Mouse (Mus musculus): Measurements from ENCODE around the gene Tmem234. TPM values are rescaled to one million over a fixed set of nuclear protein-coding genes. Genes with fewer than 3 reads are reported as not detected.

Tmem234 gene
- polyA plus RNA-seq, 1 experiment, result 143 TPM

GRCm38 (mm10) chr4:129618786-129619691, 18.6 kb downstream of the Tmem234 start, which contains the start of gene Iqcc:
Gene Iqcc, minus strand, starts transcription at chr4:129619099.
- WGBS, result 2% methylated on average over 44 of the region's 44 CpGs
- DNase-seq, result peak; percentile 96 to 97
- Histone ChIP-seq H3K4me1 (ENCODE audit: control insufficient read depth, insufficient read depth, low read length) (peaks cover 12% of the 10 kb centered on the region), H3K4me3 (replicated peaks; ENCODE audit: insufficient read depth, low read depth, low read length) (peak within 1 kb of the TSS; percentile 62), H3K27me3 (ENCODE audit: control insufficient read depth, insufficient read depth, low read length) (no peaks in the 10 kb centered on the region), H3K27ac (ENCODE audit: insufficient read depth, low read length) (peak within 1 kb of the TSS; percentile 90)
- peak; percentile 97 for TF ChIP-seq POLR2A (IDR thresholded peaks at IDR 0.05; ENCODE audit: borderline replicate concordance, insufficient read depth, low read length)
- TF ChIP-seq CTCF (IDR thresholded peaks at IDR 0.05; ENCODE audit: borderline replicate concordance, insufficient read depth, low read depth, low read length), result no peak; the same call in 1 of the 2 replicates

- WGBS, result 73% methylated on average over 11 of the region's 11 CpGs
- H3K4me3 ChIP-seq (replicated peaks; ENCODE audit: insufficient read depth, low read depth, low read length), result peak overlapping the region; percentile 57
- no peaks in the 10 kb centered on the region for H3K27me3 ChIP-seq (ENCODE audit: control insufficient read depth, insufficient read depth, low read length)
- TF ChIP-seq CTCF (IDR thresholded peaks at IDR 0.05; ENCODE audit: borderline replicate concordance, insufficient read depth, low read depth, low read length) (no peak), POLR2A (IDR thresholded peaks at IDR 0.05; ENCODE audit: borderline replicate concordance, insufficient read depth, low read length) (no peak)
- H3K27ac ChIP-seq (ENCODE audit: insufficient read depth, low read length), result peak overlapping the region; percentile 90
- peaks cover 18% of the 10 kb centered on the region for H3K4me1 ChIP-seq (ENCODE audit: control insufficient read depth, insufficient read depth, low read length)
- no peak for DNase-seq
Observed at GRCm38 (mm10) chr4:129620419-129621282, 20.2 kb downstream of the Tmem234 start.

GRCm38 (mm10) chr4:129621283-129621841, 20.9 kb downstream of the Tmem234 start:
- Histone ChIP-seq H3K4me1 (ENCODE audit: control insufficient read depth, insufficient read depth, low read length) (peaks cover 18% of the 10 kb centered on the region), H3K27ac (ENCODE audit: insufficient read depth, low read length) (peak overlapping the region; percentile 90), H3K4me3 (replicated peaks; ENCODE audit: insufficient read depth, low read depth, low read length) (peak overlapping the region; percentile 98), H3K27me3 (ENCODE audit: control insufficient read depth, insufficient read depth, low read length) (no peaks in the 10 kb centered on the region)
- TF ChIP-seq POLR2A (IDR thresholded peaks at IDR 0.05; ENCODE audit: borderline replicate concordance, insufficient read depth, low read length), result peak; percentile 39; the same call in 1 of the 2 replicates
- no peak for TF ChIP-seq CTCF (IDR thresholded peaks at IDR 0.05; ENCODE audit: borderline replicate concordance, insufficient read depth, low read depth, low read length)
- peak; percentile 76 to 91 for DNase-seq
- 11% methylated on average over 8 of the region's 8 CpGs for WGBS

- TF ChIP-seq POLR2A (IDR thresholded peaks at IDR 0.05; ENCODE audit: borderline replicate concordance, insufficient read depth, low read length), result 0 out of 2 replicates have a peak, but pooled peaks have one; percentile 12
- no peak for TF ChIP-seq CTCF (IDR thresholded peaks at IDR 0.05; ENCODE audit: borderline replicate concordance, insufficient read depth, low read depth, low read length)
- 8% methylated on average over 11 of the region's 11 CpGs for WGBS
- H3K4me1 ChIP-seq (ENCODE audit: control insufficient read depth, insufficient read depth, low read length), result peaks cover 18% of the 10 kb centered on the region
- peak in 1 of 2 experiments; percentile 71 for DNase-seq
- H3K4me3 ChIP-seq (replicated peaks; ENCODE audit: insufficient read depth, low read depth, low read length), result peak overlapping the region; percentile 98
- no peaks in the 10 kb centered on the region for H3K27me3 ChIP-seq (ENCODE audit: control insufficient read depth, insufficient read depth, low read length)
- peak overlapping the region; percentile 90 for H3K27ac ChIP-seq (ENCODE audit: insufficient read depth, low read length)
Observed at GRCm38 (mm10) chr4:129622120-129622802, 21.8 kb downstream of the Tmem234 start.

- Histone ChIP-seq H3K4me1 (ENCODE audit: control insufficient read depth, insufficient read depth, low read length) (peaks cover 18% of the 10 kb centered on the region), H3K27me3 (ENCODE audit: control insufficient read depth, insufficient read depth, low read length) (no peaks in the 10 kb centered on the region)
Observed at GRCm38 (mm10) chr4:129622803-129623535, 22.5 kb downstream of the Tmem234 start.

GRCm38 (mm10) chr4:129623681-129624091, 23.2 kb downstream of the Tmem234 start, which contains the start of gene Ccdc28b:
Gene Ccdc28b, minus strand, starts transcription at chr4:129623947.
- peaks cover 18% of the 10 kb centered on the region for H3K4me1 ChIP-seq (ENCODE audit: control insufficient read depth, insufficient read depth, low read length)
- H3K4me3 ChIP-seq (replicated peaks; ENCODE audit: insufficient read depth, low read depth, low read length), result peak within 1 kb of the TSS; percentile 98
- WGBS, result 0% methylated on average over 10 of the region's 10 CpGs
- H3K27me3 ChIP-seq (ENCODE audit: control insufficient read depth, insufficient read depth, low read length), result no peaks in the 10 kb centered on the region
- peak; percentile 74 to 77 for DNase-seq
- peak within 1 kb of the TSS; percentile 92 for H3K27ac ChIP-seq (ENCODE audit: insufficient read depth, low read length)
- TF ChIP-seq POLR2A (IDR thresholded peaks at IDR 0.05; ENCODE audit: borderline replicate concordance, insufficient read depth, low read length) (peak; percentile 65; the same call in 1 of the 2 replicates), CTCF (IDR thresholded peaks at IDR 0.05; ENCODE audit: borderline replicate concordance, insufficient read depth, low read depth, low read length) (no peak)

More at GRCm38 (mm10) chr4:129622803-129623535, 22.5 kb downstream of the Tmem234 start:
- peak overlapping the region; percentile 98 for H3K4me3 ChIP-seq (replicated peaks; ENCODE audit: insufficient read depth, low read depth, low read length)
- WGBS, result 4% methylated on average over 8 of the region's 8 CpGs
- DNase-seq, result peak; percentile 54 to 64
- H3K27ac ChIP-seq (ENCODE audit: insufficient read depth, low read length), result peak overlapping the region; percentile 90
- peak; percentile 26; the same call in 1 of the 2 replicates for TF ChIP-seq POLR2A (IDR thresholded peaks at IDR 0.05; ENCODE audit: borderline replicate concordance, insufficient read depth, low read length)
- no peak for TF ChIP-seq CTCF (IDR thresholded peaks at IDR 0.05; ENCODE audit: borderline replicate concordance, insufficient read depth, low read depth, low read length)

All from cerebellum, adult 2 months (tissue).